Comparison of ENCODE assay signal across 15 mouse cellular contexts in genomic region chr10:92934506-92934905, GRCm38 (mm10).
A peak's percentile ranks its signal among the peaks of the same experiment; 100 is the strongest.
DNase-seq lines count a peak whose midpoint lies in the region; ATAC-seq and TF ChIP-seq lines count a peak whose summit lies in the region.
"Had no signal": no experiment of that assay in that cellular context is flagged by ENCODE, and none has a peak within 500 bp of the region (broad histone marks: within the 10 kb centered on the region; RNA-seq: fewer than 3 reads in every experiment).

No protein-coding gene starts in this region.

- no peak overlapping the region for H3K4me2 ChIP-seq in forebrain, embryonic 14.5 days (ENCODE audit: low read length)
- no peak overlapping the region for H3K4me2 ChIP-seq in forebrain, embryonic 13.5 days
- H3K4me2 ChIP-seq in intestine, embryonic 14.5 days (ENCODE audit: low read length) = no peak overlapping the region
- no peak overlapping the region for H3K4me2 ChIP-seq in intestine, postnatal 0 days (replicated peaks; ENCODE audit: low read depth)
- H3K4me2 ChIP-seq in CH12.LX (ENCODE audit: insufficient read depth, low read depth, poor library complexity, severe bottlenecking) = peak overlapping the region; percentile 11; the same call in 1 of the 2 replicates
- H3K4me2 ChIP-seq: limb, embryonic 12.5 days had no signal

- DNase-seq in forebrain, embryonic 14.5 days (ENCODE audit: low spot score) = peak; percentile 5
- DNase-seq in intestine, embryonic 14.5 days (ENCODE audit: low spot score) = no peak
- DNase-seq in CH12.LX (ENCODE audit: extremely low read depth) = peak; percentile 69
- DNase-seq in brain, embryonic 14.5 days (ENCODE audit: low read depth) = peak; percentile 18
- DNase-seq in urinary bladder, postnatal 25 days (ENCODE audit: low spot score) = no peak
- DNase-seq: cerebellum, adult 8-10 months; kidney, adult 18-20 months; lung, adult 18-20 months; thymus, postnatal 25 days had no signal

- H3K9me3 ChIP-seq in forebrain, embryonic 14.5 days (replicated peaks; ENCODE audit: control insufficient read depth, low read length) = no peaks in the 10 kb centered on the region
- no peaks in the 10 kb centered on the region for H3K9me3 ChIP-seq in forebrain, embryonic 13.5 days (replicated peaks)
- no peaks in the 10 kb centered on the region for H3K9me3 ChIP-seq in intestine, embryonic 14.5 days (ENCODE audit: control insufficient read depth, low read length)
- no peaks in the 10 kb centered on the region for H3K9me3 ChIP-seq in intestine, postnatal 0 days (ENCODE audit: control insufficient read depth)
- H3K9me3 ChIP-seq in CH12.LX (replicated peaks; ENCODE audit: low read length) = no peaks in the 10 kb centered on the region
- H3K9me3 ChIP-seq: hindbrain, embryonic 10.5 days; limb, embryonic 12.5 days; megakaryocyte, embryonic 14.5 days had no signal

- H3K4me3 ChIP-seq in forebrain, embryonic 14.5 days (ENCODE audit: low read depth, low read length) = no peak overlapping the region
- H3K4me3 ChIP-seq in forebrain, embryonic 13.5 days = no peak overlapping the region
- H3K4me3 ChIP-seq in intestine, embryonic 14.5 days (ENCODE audit: low read depth, low read length) = no peak overlapping the region
- no peak overlapping the region for H3K4me3 ChIP-seq in intestine, postnatal 0 days (ENCODE audit: low read depth, low read length)
- H3K4me3 ChIP-seq in CH12.LX (replicated peaks in 1 of 3; ENCODE audit: low read depth in 2 of 3, low read length in 2 of 3, poor library complexity in 1 of 3) = no peak overlapping the region
- H3K4me3 ChIP-seq: hindbrain, embryonic 10.5 days; limb, embryonic 12.5 days; megakaryocyte, embryonic 14.5 days had no signal

- TF ChIP-seq RAD21 in CH12.LX (IDR thresholded peaks at IDR 0.05; ENCODE audit: low read depth, low read length) = no peak

- WGBS in forebrain, embryonic 14.5 days = 54% methylated on average over 5 of the region's 5 CpGs
- WGBS in forebrain, embryonic 13.5 days = 57% methylated on average over 5 of the region's 5 CpGs
- 15% methylated on average over 5 of the region's 5 CpGs for WGBS in intestine, embryonic 14.5 days
- 15% methylated on average over 5 of the region's 5 CpGs for WGBS in intestine, postnatal 0 days

- in situ Hi-C loops in CH12.LX (cut with MboI; ENCODE audit: low pct_ligation_motif_present, low pct_unique_long_range_greater_than_20kb, low sequenced_read_pairs) = no loop called here

- H3K27me3 ChIP-seq in forebrain, embryonic 14.5 days (replicated peaks; ENCODE audit: control insufficient read depth, insufficient read depth, low read length) = no peaks in the 10 kb centered on the region
- no peaks in the 10 kb centered on the region for H3K27me3 ChIP-seq in forebrain, embryonic 13.5 days
- H3K27me3 ChIP-seq in intestine, embryonic 14.5 days (replicated peaks; ENCODE audit: control insufficient read depth, insufficient read depth, low read length) = no peaks in the 10 kb centered on the region
- no peaks in the 10 kb centered on the region for H3K27me3 ChIP-seq in intestine, postnatal 0 days (replicated peaks; ENCODE audit: control insufficient read depth, insufficient read depth, low read length)
- no peaks in the 10 kb centered on the region for H3K27me3 ChIP-seq in CH12.LX (replicated peaks)
- H3K27me3 ChIP-seq: limb, embryonic 12.5 days; megakaryocyte, embryonic 14.5 days had no signal

- dilution Hi-C loops in CH12.LX (cut with MboI; ENCODE audit: extremely low pct_ligation_motif_present, extremely low pct_unique_long_range_greater_than_20kb, low sequenced_read_pairs) = no loop called here

- no peaks in the 10 kb centered on the region for H3K4me1 ChIP-seq in forebrain, embryonic 14.5 days (ENCODE audit: control insufficient read depth, insufficient read depth, low read length)
- no peaks in the 10 kb centered on the region for H3K4me1 ChIP-seq in forebrain, embryonic 13.5 days
- H3K4me1 ChIP-seq in intestine, embryonic 14.5 days (replicated peaks; ENCODE audit: control insufficient read depth, insufficient read depth, low read length) = no peaks in the 10 kb centered on the region
- H3K4me1 ChIP-seq in intestine, postnatal 0 days (replicated peaks; ENCODE audit: control insufficient read depth, insufficient read depth, low read length) = no peaks in the 10 kb centered on the region
- peaks cover 0 to 28% of the 10 kb centered on the region in 2 experiments; a peak in 2 of 4 replicates for H3K4me1 ChIP-seq in CH12.LX (ENCODE audit: control insufficient read depth in 1 of 2, insufficient read depth in 2 of 2)
- H3K4me1 ChIP-seq: hindbrain, embryonic 10.5 days; megakaryocyte, embryonic 14.5 days had no signal

- no peaks in the 10 kb centered on the region for H3K36me3 ChIP-seq in forebrain, embryonic 14.5 days (ENCODE audit: control insufficient read depth, insufficient read depth, low read length)
- H3K36me3 ChIP-seq in forebrain, embryonic 13.5 days (ENCODE audit: poor library complexity, severe bottlenecking) = no peaks in the 10 kb centered on the region
- no peaks in the 10 kb centered on the region for H3K36me3 ChIP-seq in intestine, embryonic 14.5 days (ENCODE audit: control insufficient read depth, insufficient read depth, low read length)
- no peaks in the 10 kb centered on the region for H3K36me3 ChIP-seq in intestine, postnatal 0 days (ENCODE audit: control insufficient read depth, insufficient read depth)
- no peaks in the 10 kb centered on the region for H3K36me3 ChIP-seq in CH12.LX (replicated peaks in 1 of 2; ENCODE audit: control insufficient read depth in 1 of 2, insufficient read depth in 1 of 2, low read length in 1 of 2)
- H3K36me3 ChIP-seq: hindbrain, embryonic 10.5 days; limb, embryonic 12.5 days had no signal

- no peak overlapping the region for H3K9ac ChIP-seq in forebrain, embryonic 14.5 days (ENCODE audit: low read length)
- no peak overlapping the region for H3K9ac ChIP-seq in forebrain, embryonic 13.5 days
- no peak overlapping the region for H3K9ac ChIP-seq in intestine, embryonic 14.5 days (ENCODE audit: low read length)
- H3K9ac ChIP-seq in intestine, postnatal 0 days (ENCODE audit: low read depth, low read length) = no peak overlapping the region
- no peak overlapping the region for H3K9ac ChIP-seq in CH12.LX (ENCODE audit: insufficient read depth, low read depth)
- H3K9ac ChIP-seq: limb, embryonic 12.5 days had no signal

- H3K27ac ChIP-seq in forebrain, embryonic 14.5 days (ENCODE audit: low read depth, low read length) = no peak overlapping the region
- no peak overlapping the region for H3K27ac ChIP-seq in forebrain, embryonic 13.5 days
- no peak overlapping the region for H3K27ac ChIP-seq in intestine, embryonic 14.5 days (ENCODE audit: low read depth)
- no peak overlapping the region for H3K27ac ChIP-seq in intestine, postnatal 0 days (ENCODE audit: low read depth, low read length)
- no peak overlapping the region for H3K27ac ChIP-seq in CH12.LX (ENCODE audit: insufficient read depth, low read depth)
- H3K27ac ChIP-seq: hindbrain, embryonic 10.5 days; limb, embryonic 12.5 days had no signal

- TF ChIP-seq EP300 in CH12.LX (IDR thresholded peaks at IDR 0.05; ENCODE audit: low read length) = no peak

- TF ChIP-seq POLR2A in CH12.LX (IDR thresholded peaks at IDR 0.05; ENCODE audit: low read depth, low read length) = no peak
- TF ChIP-seq POLR2A in brain, embryonic 14.5 days (IDR thresholded peaks at IDR 0.05; ENCODE audit: borderline replicate concordance, extremely low read depth, insufficient read depth, insufficient read length, poor library complexity, severe bottlenecking) = no peak

- no peaks in the 10 kb centered on the region for H3K79me2 ChIP-seq in CH12.LX (replicated peaks; ENCODE audit: control insufficient read depth, extremely low read depth, insufficient read depth, poor library complexity, severe bottlenecking)

- TF ChIP-seq CTCF in intestine, postnatal 0 days (IDR thresholded peaks at IDR 0.05; ENCODE audit: low read depth) = no peak
- no peak for TF ChIP-seq CTCF in CH12.LX (conservative IDR thresholded peaks at IDR 0.05 in 1 of 2, IDR thresholded peaks at IDR 0.05 in 1 of 2; ENCODE audit: low read depth in 2 of 2, low read length in 2 of 2)
- TF ChIP-seq CTCF in brain, embryonic 14.5 days (IDR thresholded peaks at IDR 0.05; ENCODE audit: borderline replicate concordance, extremely low read depth, insufficient read depth, insufficient read length) = no peak

- ATAC-seq in forebrain, embryonic 14.5 days = no peak
- no peak for ATAC-seq in forebrain, embryonic 13.5 days
- peak; percentile 58; the same call in 1 of the 2 replicates for ATAC-seq in intestine, embryonic 14.5 days (replicated peaks; ENCODE audit: low FRiP score, low TSS enrichment, low read depth)
- no peak for ATAC-seq in intestine, postnatal 0 days
- ATAC-seq in CD4-positive, CD25-positive, alpha-beta regulatory T cell, adult 4 months = no peak

TF ChIP-seq in CH12.LX, 34 proteins besides CTCF, POLR2A, EP300 and RAD21:
- TF ChIP-seq ELF1 (IDR thresholded peaks at IDR 0.05; ENCODE audit: low read depth, low read length) (no peak), MYC (IDR thresholded peaks at IDR 0.05; ENCODE audit: low read depth, low read length) (no peak), NELFE (IDR thresholded peaks at IDR 0.05; ENCODE audit: low read depth, low read length) (no peak), IRF4 (IDR thresholded peaks at IDR 0.05; ENCODE audit: low read depth, low read length) (no peak), CHD1 (IDR thresholded peaks at IDR 0.05; ENCODE audit: low read depth, low read length) (no peak), NRF1 (IDR thresholded peaks at IDR 0.05; ENCODE audit: low read depth, low read length) (no peak), JUN (IDR thresholded peaks at IDR 0.05; ENCODE audit: insufficient read depth, low read depth, low read length) (no peak), HCFC1 (IDR thresholded peaks at IDR 0.05; ENCODE audit: low read depth, low read length) (no peak), USF2 (conservative IDR thresholded peaks at IDR 0.05; ENCODE audit: low read depth, low read length) (no peak), ZMIZ1 (IDR thresholded peaks at IDR 0.05; ENCODE audit: low read depth, low read length) (no peak), ETS1 (conservative IDR thresholded peaks at IDR 0.05; ENCODE audit: low read depth, low read length) (no peak), ZKSCAN1 (IDR thresholded peaks at IDR 0.05; ENCODE audit: borderline replicate concordance, low read depth, low read length) (no peak), TBP (conservative IDR thresholded peaks at IDR 0.05; ENCODE audit: low read depth, low read length) (no peak), PAX5 (IDR thresholded peaks at IDR 0.05; ENCODE audit: low read length) (no peak), GABPA (IDR thresholded peaks at IDR 0.05; ENCODE audit: insufficient replicate concordance, low read depth, low read length) (no peak), ZNF384 (IDR thresholded peaks at IDR 0.05; ENCODE audit: low read depth, low read length) (no peak)

Comparison
In these comparisons a context has a peak if more than half of its experiments do, and no peak if none do; other contexts are left out.
1. DNase-seq: peak in forebrain, embryonic 14.5 days (single experiment), CH12.LX (single experiment) and brain, embryonic 14.5 days (single experiment); none in intestine, embryonic 14.5 days (single experiment) and urinary bladder, postnatal 25 days (single experiment).